Mouse (Mus musculus) gastrocnemius, postnatal 14 days (tissue): ENCODE results near the gene Hnrnpa2b1. TPM values are rescaled to one million over a fixed set of nuclear protein-coding genes. Genes with fewer than 3 reads are reported as not detected.

Source experiments
- DNase-seq: peaks from one replicate; pipeline ENCODE4 v3.0.0; 2021; ENCODE audit warnings: mixed read lengths
- intact Hi-C: fragments of 180-260 bp; cut with DNase I; formaldehyde crosslinking; loops from one replicate; pipeline ENCODE4 v1.15.1; 2025; ENCODE audit warnings: low total_unique reads
- total RNA-seq, 2 experiments: library from RNA; stranded (reverse); gene quantifications; 2 replicates each; pipeline ENCODE4 v1.2.3; 2021

Gene Hnrnpa2b1
- total RNA-seq, 2 experiments from 2014 or later, result 255 to 265 TPM

- DNase-seq, result peak; percentile 26
- intact Hi-C loops, result no loop called here
Measured at GRCm38 (mm10) chr6:51432535-51433397, 36.9 kb downstream of the Hnrnpa2b1 start, which contains the start of gene Nfe2l3. Gene Nfe2l3, plus strand, starts transcription at chr6:51432670.

GRCm38 (mm10) chr6:51424537-51424936 is 45.2 kb downstream of the Hnrnpa2b1 start:
- intact Hi-C loops, result no loop called here
- no peak for DNase-seq

GRCm38 (mm10) chr6:51423466-51424122 is 46.1 kb downstream of the Hnrnpa2b1 start:
- no peak for DNase-seq
- intact Hi-C loops, result no loop called here

- intact Hi-C loops, result no loop called here
- no peak for DNase-seq
Measured at GRCm38 (mm10) chr6:51417306-51417936, 52.3 kb downstream of the Hnrnpa2b1 start.

- no peak for DNase-seq
- intact Hi-C loops, result no loop called here
Measured at GRCm38 (mm10) chr6:51416433-51416832, 53.3 kb downstream of the Hnrnpa2b1 start.

Other genes starting within 250 kb of the Hnrnpa2b1 start
- gene Nfe2l3, start 37.2 kb downstream of the Hnrnpa2b1 start, total RNA-seq, result under 1 TPM in 1 of 2 experiments, not detected in 1; 0.08 TPM
- 10 to 100 TPM; 48.2 to 55.3 TPM for gene Cbx3, start 466 bp upstream of the Hnrnpa2b1 start, total RNA-seq
- gene Snx10, start 54.0 kb upstream of the Hnrnpa2b1 start, total RNA-seq, result 1 to 10 TPM; 5.2 to 5.3 TPM